Mouse (Mus musculus) brain, adult 10 weeks (tissue): ENCODE measurements around the gene AC161166.1. TPM values are rescaled to one million over a fixed set of nuclear protein-coding genes. Genes with fewer than 3 reads are reported as not detected.

ENCODE experiments used
- polyA plus RNA-seq: library from polyadenylated mRNA; stranded (reverse); fragments of 350-450 nt; fragmentation: Illumina TruSeq; extraction: RNeasy Lipid Tissue Mini Kit (QIAGEN cat#74804); gene quantifications from one replicate; pipeline ENCODE4 v1.2.3, GENCODE M21; 2015; ENCODE audit warnings: low read depth, low replicate concordance

The AC161166.1 gene
- not detected for polyA plus RNA-seq

DNA sequence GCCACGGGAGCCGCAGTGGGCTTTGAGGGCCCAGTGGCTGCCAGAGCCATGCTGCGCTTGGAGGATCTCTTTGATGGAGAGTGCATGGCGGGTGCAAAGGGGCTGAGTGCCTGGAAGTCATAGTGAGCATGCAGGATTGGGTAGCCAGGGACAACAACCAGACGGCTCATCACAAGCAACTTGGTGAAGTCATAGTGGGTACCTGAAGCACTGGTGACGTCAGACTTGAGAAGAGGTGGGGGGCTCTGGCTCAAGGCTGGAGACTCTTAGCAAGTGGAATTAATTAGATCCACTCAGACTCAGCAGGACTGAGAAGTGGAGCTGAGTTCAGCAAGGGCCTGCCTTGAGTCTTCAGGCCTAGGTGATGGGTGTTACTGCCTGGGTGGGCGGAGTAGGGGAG lies at the start of gene AC161166.1:
Gene AC161166.1 (minus strand): TSS at position 101 of the 400 bp plus-strand sequence.

DNA sequence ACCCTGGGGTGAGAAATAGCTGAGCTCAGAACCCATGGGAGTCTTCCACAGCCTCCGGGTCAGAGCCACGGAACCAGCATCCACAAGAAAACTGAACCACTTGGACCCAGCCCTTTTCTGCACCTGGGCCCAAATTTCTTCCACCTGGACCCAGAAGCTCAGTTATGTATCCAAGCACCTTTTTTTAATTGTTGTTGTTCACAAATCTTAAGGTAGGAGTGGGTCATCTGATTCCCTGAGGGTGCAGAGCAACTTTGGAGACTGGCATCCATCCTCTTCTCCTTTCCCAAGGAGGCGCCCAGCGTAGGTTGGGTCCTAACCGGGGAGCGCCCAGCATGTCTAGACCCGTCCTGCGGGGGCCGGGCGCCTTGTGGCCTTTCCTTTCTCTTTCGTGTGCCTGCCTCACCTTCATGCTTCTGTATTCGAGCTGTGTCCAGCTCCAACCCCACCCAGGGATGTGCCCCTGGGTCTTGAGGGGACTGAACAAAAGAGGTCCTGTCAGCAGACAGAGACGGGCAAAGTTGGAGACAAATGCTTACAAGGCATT lies 33.9 kb upstream of the AC161166.1 start, which contains the start of the genes Pinlyp and Xrcc1:
Gene Pinlyp (minus strand): TSS at position 51 of the 547 bp plus-strand sequence.
Gene Xrcc1 (plus strand): TSS at position 222 of the 547 bp plus-strand sequence.

DNA sequence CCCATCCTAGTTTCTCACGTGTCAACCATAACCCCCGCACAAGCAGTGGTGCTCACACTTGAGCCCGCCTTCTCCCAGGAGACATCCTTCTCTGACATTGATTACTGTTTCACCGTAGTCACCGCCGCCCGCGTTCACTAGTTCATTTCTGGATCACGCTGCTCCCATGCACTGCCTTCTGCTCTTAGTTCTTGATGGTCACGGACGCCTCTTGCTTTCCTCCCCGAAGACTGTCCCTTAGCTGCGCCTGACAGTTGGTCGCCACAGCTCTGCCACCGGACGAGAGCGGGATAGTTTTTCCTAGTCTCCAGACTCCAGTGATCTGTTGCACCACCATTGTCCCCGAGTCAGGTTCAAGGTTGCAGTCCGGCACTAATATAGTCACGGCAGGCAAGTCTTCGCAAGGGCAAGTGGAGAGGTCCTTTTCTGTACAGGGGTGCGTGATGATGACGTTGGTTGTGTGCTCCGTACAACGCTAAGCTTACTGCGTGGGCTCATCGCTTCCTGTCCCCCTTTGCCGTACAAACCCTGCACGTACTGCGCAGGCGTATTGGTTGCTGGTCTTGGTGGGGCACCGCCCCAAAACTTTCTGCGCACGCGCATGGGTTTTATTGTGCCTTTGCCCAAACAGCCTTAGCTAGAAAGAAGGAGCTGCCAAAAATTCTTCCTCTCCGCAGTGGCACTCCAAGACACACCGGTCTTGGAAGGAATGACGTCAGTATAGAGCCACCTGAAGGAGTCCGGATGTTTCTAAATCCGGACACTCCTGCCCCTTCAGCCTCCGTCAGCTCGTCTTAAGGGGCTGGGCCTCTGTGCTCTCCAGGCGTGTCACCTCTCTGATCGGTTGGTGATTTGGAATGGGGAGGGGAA lies 18.0 kb upstream of the AC161166.1 start, which contains the start of gene Irgq:
Gene Irgq (plus strand): TSS at position 628 of the 870 bp plus-strand sequence.

DNA sequence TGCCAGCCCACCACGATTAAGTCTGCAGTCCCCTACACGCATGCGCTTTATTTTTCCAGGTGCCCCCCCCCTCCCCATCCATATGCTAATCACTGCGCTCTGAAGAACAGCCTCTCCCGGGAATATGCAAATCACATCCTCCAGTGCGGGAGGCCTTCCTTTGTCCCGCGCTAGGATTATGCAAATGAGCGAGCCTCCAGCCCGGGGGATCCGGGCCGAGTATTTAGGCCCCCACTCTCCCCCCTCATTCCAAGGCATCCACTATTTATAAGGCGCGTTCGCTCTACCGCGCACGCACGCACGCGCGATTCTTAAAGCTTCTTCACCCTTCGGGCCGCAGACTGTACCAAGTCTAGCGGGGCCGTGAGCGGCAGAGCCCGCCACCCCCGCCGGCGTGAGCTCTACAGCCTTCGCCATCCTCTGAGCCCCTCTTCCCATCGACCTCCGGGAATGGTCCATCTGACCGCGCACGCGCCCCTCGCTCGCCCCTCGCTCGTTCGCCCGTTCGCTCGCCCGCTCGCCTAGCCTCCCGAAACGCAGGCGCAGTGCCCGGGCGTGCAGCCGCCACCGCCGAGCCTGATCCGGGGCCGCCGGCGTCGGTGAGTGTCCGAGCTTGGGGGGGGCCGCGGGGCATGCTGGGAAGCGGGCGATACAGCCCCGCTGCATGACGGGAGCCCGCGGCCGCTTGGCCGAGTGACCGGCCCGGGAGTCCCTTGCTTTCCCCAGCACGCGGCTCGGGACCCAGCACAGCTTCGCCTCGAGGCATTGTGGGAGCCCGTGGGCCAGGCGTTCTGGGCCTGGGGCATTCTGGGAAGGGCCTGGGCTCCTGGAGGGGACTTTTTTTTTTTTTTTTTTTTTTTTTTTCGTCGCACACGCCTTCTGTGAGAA lies 5.2 kb downstream of the AC161166.1 start, which contains the start of gene Zfp428:
Gene Zfp428 (plus strand): TSS at position 169 of the 888 bp plus-strand sequence.

DNA sequence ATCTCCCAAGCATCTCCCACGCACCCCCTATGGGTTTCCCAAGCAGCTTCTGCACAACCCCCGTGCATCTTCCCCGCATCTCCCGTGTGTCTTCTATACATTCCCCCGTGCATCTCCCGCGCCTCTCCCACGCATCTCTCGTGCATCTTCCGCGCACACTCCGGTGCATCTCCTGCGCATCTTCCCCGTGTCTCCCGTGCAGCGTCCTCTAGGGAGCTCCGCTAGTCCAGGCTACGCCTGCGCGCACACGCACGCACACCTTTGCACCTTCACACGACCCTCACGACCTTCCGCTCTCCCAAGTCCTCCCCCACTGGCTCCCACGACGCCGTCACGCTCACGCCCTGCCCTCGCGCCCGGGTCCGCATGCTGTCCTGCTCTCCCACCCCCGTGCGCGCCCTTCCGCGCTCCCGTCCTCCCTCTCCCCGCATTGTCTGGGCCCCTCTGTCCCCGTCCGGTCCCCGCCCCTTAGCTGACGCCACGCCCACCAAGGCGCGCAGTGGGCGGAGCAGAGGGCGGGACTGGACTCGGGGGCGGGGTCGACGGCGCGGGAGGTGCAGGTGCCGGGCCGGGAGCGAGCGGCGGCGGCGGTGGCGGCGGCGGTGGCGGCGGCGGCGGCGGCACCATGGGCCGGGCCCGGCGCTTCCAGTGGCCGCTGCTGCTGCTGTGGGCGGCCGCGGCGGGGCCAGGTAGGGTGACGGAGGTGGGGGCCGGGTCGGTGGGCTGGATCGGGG lies 30.6 kb downstream of the AC161166.1 start, which contains the start of gene Cadm4:
Gene Cadm4 (plus strand): TSS at position 550 of the 734 bp plus-strand sequence.

DNA sequence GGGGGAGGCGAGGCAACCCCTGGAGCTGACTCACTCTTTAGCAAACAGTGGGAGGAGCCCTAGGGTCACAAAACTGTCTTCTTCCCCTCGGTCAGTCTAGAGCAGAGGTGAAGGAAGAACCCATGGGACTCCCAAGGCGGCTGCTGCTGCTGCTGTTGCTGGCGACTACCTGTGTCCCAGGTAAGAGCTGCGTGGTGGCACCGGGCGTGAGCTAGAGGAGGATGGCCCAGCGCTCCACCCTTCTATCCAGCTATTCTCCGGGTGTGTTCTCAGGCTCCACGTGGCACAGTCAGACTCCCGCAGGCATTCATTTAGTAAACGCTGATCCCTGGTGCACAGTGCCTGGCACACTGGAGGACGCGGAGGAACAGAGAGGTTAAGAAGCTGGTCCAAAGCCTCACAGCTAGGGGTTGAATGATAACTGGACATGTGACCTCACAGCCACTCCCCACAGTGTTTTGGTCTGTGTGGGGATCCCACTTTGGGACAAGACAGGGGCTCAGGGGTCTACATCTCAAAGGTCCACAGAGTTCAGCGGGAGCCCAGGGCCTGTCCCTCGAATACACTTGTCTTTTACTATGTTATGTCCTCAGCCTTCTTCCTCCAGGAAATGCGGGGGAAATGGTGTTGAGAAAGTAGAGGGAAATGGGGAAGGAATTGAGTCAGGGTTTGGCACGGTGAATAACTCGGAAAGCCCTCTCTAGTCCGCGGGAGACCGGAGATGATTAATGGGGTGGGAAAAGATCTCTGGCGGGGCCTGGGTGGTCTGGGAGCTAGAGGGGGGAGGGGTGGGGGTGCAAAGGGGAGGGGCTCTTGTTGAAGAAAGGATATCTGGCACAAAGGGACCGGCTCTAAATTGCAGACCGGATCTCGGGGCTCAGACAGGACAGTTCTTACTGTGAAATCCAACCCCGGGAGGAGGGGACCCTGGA lies 49.6 kb downstream of the AC161166.1 start, which contains the start of gene Plaur:
Gene Plaur (plus strand): TSS at position 97 of the 932 bp plus-strand sequence.

Other genes with a start within 250 kb of the AC161166.1 start
- gene Zfp93, start 242.0 kb downstream of the AC161166.1 start, polyA plus RNA-seq, result 8.8 TPM
- 22.7 TPM for gene Zfp61, start 211.2 kb downstream of the AC161166.1 start, polyA plus RNA-seq
- 17.8 TPM for gene Zfp94, start 195.8 kb downstream of the AC161166.1 start, polyA plus RNA-seq
- not detected for gene Tescl, start 178.5 kb downstream of the AC161166.1 start, polyA plus RNA-seq
- gene Lypd5, start 163.3 kb downstream of the AC161166.1 start, polyA plus RNA-seq, result not detected
- not detected for gene Kcnn4, start 142.2 kb downstream of the AC161166.1 start, polyA plus RNA-seq
- gene Smg9, start 112.8 kb downstream of the AC161166.1 start, polyA plus RNA-seq, result 32.4 TPM
- not detected for gene Irgc1, start 60.2 kb downstream of the AC161166.1 start, polyA plus RNA-seq
- 0.91 TPM for gene Plaur, start 50.0 kb downstream of the AC161166.1 start, polyA plus RNA-seq
- gene Cadm4, start 30.4 kb downstream of the AC161166.1 start, polyA plus RNA-seq, result 236 TPM
- gene Zfp428, start 5.4 kb downstream of the AC161166.1 start, polyA plus RNA-seq, result 43.4 TPM
- 40.0 TPM for gene Irgq, start 18.2 kb upstream of the AC161166.1 start, polyA plus RNA-seq
- not detected for gene Pinlyp, start 33.7 kb upstream of the AC161166.1 start, polyA plus RNA-seq
- 29.4 TPM for gene Xrcc1, start 33.8 kb upstream of the AC161166.1 start, polyA plus RNA-seq
- gene Ethe1, start 75.1 kb upstream of the AC161166.1 start, polyA plus RNA-seq, result 18.0 TPM
- gene Zfp575, start 75.2 kb upstream of the AC161166.1 start, polyA plus RNA-seq, result 4.9 TPM
- not detected for gene Phldb3, start 98.3 kb upstream of the AC161166.1 start, polyA plus RNA-seq
- not detected for gene Lypd3, start 124.1 kb upstream of the AC161166.1 start, polyA plus RNA-seq
- gene Tex101, start 164.2 kb upstream of the AC161166.1 start, polyA plus RNA-seq, result not detected
- gene BC049730, start 196.8 kb upstream of the AC161166.1 start, polyA plus RNA-seq, result not detected
- not detected for gene Gm4763, start 214.5 kb upstream of the AC161166.1 start, polyA plus RNA-seq
- not detected for gene Cd177, start 247.9 kb upstream of the AC161166.1 start, polyA plus RNA-seq